ENCODE assay signal across 22 mouse cellular contexts in genomic region chr6:140998069-140998468, GRCm38 (mm10).
DNase-seq lines count a peak whose midpoint lies in the region; ATAC-seq and TF ChIP-seq lines count a peak whose summit lies in the region.
"Had no signal": no experiment of that assay in that cellular context is flagged by ENCODE, and none has a peak within 500 bp of the region (broad histone marks: within the 10 kb centered on the region; RNA-seq: fewer than 3 reads in every experiment).

No protein-coding gene starts in this region.

- 0 out of 2 replicates have a peak, but pooled peaks cover 3% of the 10 kb centered on the region for H3K4me1 ChIP-seq in lung, embryonic 14.5 days (ENCODE audit: insufficient read depth)
- H3K4me1 ChIP-seq in midbrain, embryonic 16.5 days (ENCODE audit: control insufficient read depth, insufficient read depth, low read length) = peaks cover 7% of the 10 kb centered on the region; the same call in 1 of the 2 replicates
- H3K4me1 ChIP-seq in midbrain, embryonic 11.5 days (ENCODE audit: control insufficient read depth, insufficient read depth, low read length) = peaks cover 4% of the 10 kb centered on the region; the same call in 1 of the 2 replicates
- H3K4me1 ChIP-seq: embryonic facial prominence, embryonic 12.5 days; hindbrain, embryonic 12.5 days had no signal

- intact Hi-C loops in left cerebral cortex, postnatal 25 days (cut with DNase I) = no loop called here

- H3K4me3 ChIP-seq in lung, embryonic 14.5 days (ENCODE audit: low read depth, low read length) = no peak overlapping the region
- no peak overlapping the region for H3K4me3 ChIP-seq in midbrain, embryonic 16.5 days (ENCODE audit: low read depth, low read length)
- H3K4me3 ChIP-seq in midbrain, embryonic 11.5 days (ENCODE audit: low read depth, low read length) = no peak overlapping the region
- H3K4me3 ChIP-seq: embryonic facial prominence, embryonic 12.5 days; erythroblast, embryonic 14.5 days; forebrain, embryonic 10.5 days; forebrain, embryonic 13.5 days; hindbrain, embryonic 12.5 days; hindbrain, embryonic 15.5 days had no signal

- WGBS in lung, embryonic 14.5 days = 55% methylated on average over 7 of the region's 7 CpGs
- 62% methylated on average over 7 of the region's 7 CpGs for WGBS in midbrain, embryonic 16.5 days
- 87% methylated on average over 7 of the region's 7 CpGs for WGBS in midbrain, embryonic 11.5 days

- no peak overlapping the region for H3K4me2 ChIP-seq in lung, embryonic 14.5 days
- H3K4me2 ChIP-seq in midbrain, embryonic 16.5 days (ENCODE audit: low read length) = no peak overlapping the region
- H3K4me2 ChIP-seq in midbrain, embryonic 11.5 days = no peak overlapping the region
- H3K4me2 ChIP-seq: embryonic facial prominence, embryonic 12.5 days; forebrain, embryonic 13.5 days; heart, embryonic 11.5 days; hindbrain, embryonic 12.5 days; hindbrain, embryonic 15.5 days had no signal

- H3K27ac ChIP-seq in lung, embryonic 14.5 days (ENCODE audit: low read depth) = no peak overlapping the region
- H3K27ac ChIP-seq in midbrain, embryonic 16.5 days (ENCODE audit: low read length) = no peak overlapping the region
- H3K27ac ChIP-seq in midbrain, embryonic 11.5 days (ENCODE audit: low read depth, low read length) = no peak overlapping the region
- H3K27ac ChIP-seq: embryonic facial prominence, embryonic 12.5 days; forebrain, embryonic 10.5 days; forebrain, embryonic 13.5 days; hindbrain, embryonic 12.5 days; hindbrain, embryonic 15.5 days had no signal

- H3K9ac ChIP-seq in lung, embryonic 14.5 days = no peak overlapping the region
- no peak overlapping the region for H3K9ac ChIP-seq in midbrain, embryonic 16.5 days (ENCODE audit: low read depth, low read length)
- H3K9ac ChIP-seq in midbrain, embryonic 11.5 days (ENCODE audit: low read length) = no peak overlapping the region
- H3K9ac ChIP-seq: embryonic facial prominence, embryonic 12.5 days; forebrain, embryonic 13.5 days; hindbrain, embryonic 12.5 days; hindbrain, embryonic 15.5 days had no signal

- no peak for TF ChIP-seq CTCF in lung, embryonic 14.5 days (IDR thresholded peaks at IDR 0.05; ENCODE audit: low read depth)

- ATAC-seq in lung, embryonic 14.5 days (ENCODE audit: insufficient read depth) = no peak
- 0 out of 2 replicates have a peak, but pooled peaks have one; percentile 63 for ATAC-seq in midbrain, embryonic 16.5 days
- no peak for ATAC-seq in midbrain, embryonic 11.5 days (ENCODE audit: low FRiP score)
- ATAC-seq: CD4-positive, CD25-positive, alpha-beta regulatory T cell, adult 4 months; forebrain, embryonic 13.5 days; forebrain, embryonic 16.5 days had no signal

- H3K9me3 ChIP-seq in lung, embryonic 14.5 days (ENCODE audit: low read depth, low read length) = no peaks in the 10 kb centered on the region; the same call in 1 of the 2 replicates
- no peaks in the 10 kb centered on the region for H3K9me3 ChIP-seq in midbrain, embryonic 16.5 days (replicated peaks; ENCODE audit: control insufficient read depth, low read length, poor library complexity, severe bottlenecking)
- H3K9me3 ChIP-seq in midbrain, embryonic 11.5 days (ENCODE audit: control insufficient read depth, low read length) = peaks cover 6% of the 10 kb centered on the region; the same call in 1 of the 2 replicates
- H3K9me3 ChIP-seq: embryonic facial prominence, embryonic 12.5 days; hindbrain, embryonic 15.5 days had no signal

- H3K36me3 ChIP-seq in lung, embryonic 14.5 days (ENCODE audit: insufficient read depth) = no peaks in the 10 kb centered on the region
- no peaks in the 10 kb centered on the region for H3K36me3 ChIP-seq in midbrain, embryonic 16.5 days (ENCODE audit: control insufficient read depth, insufficient read depth, low read length)
- no peaks in the 10 kb centered on the region for H3K36me3 ChIP-seq in midbrain, embryonic 11.5 days (ENCODE audit: control insufficient read depth, insufficient read depth, low read length)
- H3K36me3 ChIP-seq: embryonic facial prominence, embryonic 12.5 days; forebrain, embryonic 10.5 days; hindbrain, embryonic 12.5 days; hindbrain, embryonic 15.5 days had no signal

- peak; percentile 44 for DNase-seq in lung, embryonic 14.5 days
- DNase-seq in lung, adult 18-20 months = no peak
- no peak for DNase-seq in midbrain, embryonic 11.5 days (ENCODE audit: low spot score, missing footprints)
- DNase-seq in fibroblast of lung, adult 2 months (ENCODE audit: low read depth) = peak; percentile 22
- DNase-seq in left cerebral cortex, postnatal 25 days (ENCODE audit: low spot score in 2 of 2) = no peak
- DNase-seq: adrenal gland, adult 2 months; adrenal gland, postnatal 14 days; cerebellum, adult 18-20 months; cerebellum, adult 9-10 months; cerebellum, postnatal 14 days; gastrocnemius, postnatal 10 days; gastrocnemius, postnatal 36 days had no signal

- H3K27me3 ChIP-seq in lung, embryonic 14.5 days (ENCODE audit: insufficient read depth, low read length) = no peaks in the 10 kb centered on the region
- no peaks in the 10 kb centered on the region for H3K27me3 ChIP-seq in midbrain, embryonic 16.5 days (ENCODE audit: control insufficient read depth, insufficient read depth, low read depth, low read length)
- H3K27me3 ChIP-seq in midbrain, embryonic 11.5 days (ENCODE audit: control insufficient read depth, insufficient read depth, low read length) = no peaks in the 10 kb centered on the region
- H3K27me3 ChIP-seq: embryonic facial prominence, embryonic 12.5 days; forebrain, embryonic 13.5 days; hindbrain, embryonic 12.5 days; hindbrain, embryonic 15.5 days had no signal

Comparison
In these comparisons a context has a peak if more than half of its experiments do, and no peak if none do; other contexts are left out.
1. DNase-seq: peak in lung, embryonic 14.5 days (single experiment) and fibroblast of lung, adult 2 months (single experiment); none in lung, adult 18-20 months (0 of 2), midbrain, embryonic 11.5 days (single experiment) and left cerebral cortex, postnatal 25 days (0 of 2).